Mouse (Mus musculus) A20 (cell line): ENCODE measurements at regions not wholly inside any gene's neighbourhood (a gene's known extent, or its start where the extent isn't known, plus 50 kb on each side); places are given as distances from the start of the nearest gene placed in this dataset.

ENCODE experiments used
- DNase-seq: peaks from one replicate; pipeline ENCODE4 v3.0.0-alpha.2; 2011; ENCODE audit warnings: low read depth, low spot score

GRCm38 (mm10) chr6:100517662-100518061 is 153.3 kb downstream of the Shq1 start:
- DNase-seq: no peak

DNA sequence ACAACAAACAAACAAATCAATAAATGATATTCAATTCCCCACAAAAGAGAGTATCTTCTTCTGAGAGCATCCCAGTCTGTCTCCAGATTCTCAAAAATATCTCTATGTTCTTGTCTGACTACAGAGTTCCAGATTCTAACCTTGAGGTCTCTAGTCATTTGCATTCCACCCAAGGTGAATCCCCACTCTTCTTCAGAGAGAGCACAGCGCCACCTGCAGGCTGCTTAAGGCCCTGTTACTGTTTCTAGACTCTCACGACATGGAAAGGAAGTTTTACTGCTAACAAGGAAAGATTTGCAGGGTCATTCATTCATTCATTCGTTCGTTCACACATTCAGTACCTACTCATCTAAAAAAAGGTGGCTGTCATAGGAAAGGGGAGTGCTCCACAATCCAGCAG is 158.3 kb downstream of the Shq1 start:
- DNase-seq: peak; percentile 72

DNA sequence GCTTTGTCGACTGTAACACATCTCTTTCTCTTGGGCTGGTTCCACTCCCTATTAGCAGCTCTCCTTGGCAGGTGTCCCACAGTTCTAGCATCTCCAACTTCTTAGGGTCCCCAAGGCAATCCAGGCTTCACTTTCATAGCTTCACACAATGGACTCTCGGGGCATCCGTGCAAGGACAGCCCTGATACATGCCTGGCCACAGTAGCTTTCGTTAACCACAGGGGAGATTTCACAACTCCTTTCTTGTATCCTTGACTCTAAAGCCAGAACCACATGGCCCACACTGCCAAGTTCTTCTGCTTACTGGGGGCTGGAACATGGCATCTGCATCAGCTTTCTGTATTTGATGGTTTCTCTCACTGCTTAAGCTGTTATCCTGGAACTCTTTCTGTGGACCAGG is 160.3 kb downstream of the Shq1 start:
- no peak for DNase-seq

- no peak for DNase-seq
These were observed 165.3 kb downstream of the Shq1 start for GRCm38 (mm10) chr6:100505506-100506247.

GRCm38 (mm10) chr6:100502961-100503782 is 167.8 kb downstream of the Shq1 start:
- no peak for DNase-seq

GRCm38 (mm10) chr6:100502139-100502538 is 168.8 kb downstream of the Shq1 start:
- DNase-seq: no peak

GRCm38 (mm10) chr6:100500741-100501140 is 170.2 kb downstream of the Shq1 start:
- DNase-seq: no peak

- no peak for DNase-seq
These were observed 170.9 kb downstream of the Shq1 start for GRCm38 (mm10) chr6:100500060-100500459.

DNA sequence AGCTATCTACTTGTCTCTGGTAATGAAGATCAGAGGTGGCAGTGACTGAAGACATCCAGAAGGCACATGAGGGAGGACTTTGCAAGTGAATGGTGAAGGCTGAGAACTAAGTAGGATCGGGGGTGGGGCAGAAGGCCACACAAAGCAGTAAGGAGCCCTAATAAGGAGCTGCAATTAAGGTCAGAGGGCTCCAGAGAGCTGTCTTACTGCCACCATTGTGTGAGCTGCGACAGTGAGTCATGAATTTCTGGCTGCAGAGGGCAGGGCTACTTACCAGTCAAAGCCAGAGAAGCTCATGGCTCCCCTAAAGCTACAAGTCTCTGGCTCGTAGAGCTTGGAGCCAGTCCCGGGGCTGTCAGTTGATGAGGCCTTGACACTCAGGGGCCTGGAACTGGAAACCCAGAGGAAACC is 172.1 kb downstream of the Shq1 start:
- DNase-seq: no peak

GRCm38 (mm10) chr6:100498126-100498525 is 172.8 kb downstream of the Shq1 start:
- no peak for DNase-seq

- no peak for DNase-seq
These were observed 174.8 kb downstream of the Shq1 start for GRCm38 (mm10) chr6:100496135-100496534.

DNA sequence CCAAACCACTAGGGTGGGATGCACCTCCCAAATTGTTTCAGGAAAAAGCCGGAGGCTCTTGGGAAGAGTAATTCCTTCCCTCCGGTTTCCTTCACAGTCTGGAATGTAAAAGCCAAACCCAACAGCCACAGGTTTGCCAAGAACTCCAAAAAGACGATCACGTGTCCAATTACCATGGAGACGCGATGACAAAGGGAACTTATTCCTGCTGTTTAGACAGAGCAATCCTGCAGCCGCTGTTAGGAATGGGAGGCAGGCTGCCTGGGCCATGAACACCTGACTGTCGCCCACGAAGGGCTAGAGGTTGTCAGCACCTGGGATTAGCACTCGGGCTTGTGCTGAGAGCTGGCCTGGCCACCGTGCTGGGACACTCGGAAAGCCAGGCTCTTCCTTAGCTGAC is 175.8 kb downstream of the Shq1 start:
- no peak for DNase-seq

GRCm38 (mm10) chr6:100493558-100493957 is 177.4 kb downstream of the Shq1 start:
- DNase-seq: no peak

- DNase-seq: no peak
These were observed 179.1 kb downstream of the Shq1 start for GRCm38 (mm10) chr6:100491811-100492210.

- no peak for DNase-seq
These were observed 179.8 kb downstream of the Shq1 start for GRCm38 (mm10) chr6:100490920-100491712.

- no peak for DNase-seq
These were observed 187.1 kb downstream of the Shq1 start for GRCm38 (mm10) chr6:100483836-100484235.

DNA sequence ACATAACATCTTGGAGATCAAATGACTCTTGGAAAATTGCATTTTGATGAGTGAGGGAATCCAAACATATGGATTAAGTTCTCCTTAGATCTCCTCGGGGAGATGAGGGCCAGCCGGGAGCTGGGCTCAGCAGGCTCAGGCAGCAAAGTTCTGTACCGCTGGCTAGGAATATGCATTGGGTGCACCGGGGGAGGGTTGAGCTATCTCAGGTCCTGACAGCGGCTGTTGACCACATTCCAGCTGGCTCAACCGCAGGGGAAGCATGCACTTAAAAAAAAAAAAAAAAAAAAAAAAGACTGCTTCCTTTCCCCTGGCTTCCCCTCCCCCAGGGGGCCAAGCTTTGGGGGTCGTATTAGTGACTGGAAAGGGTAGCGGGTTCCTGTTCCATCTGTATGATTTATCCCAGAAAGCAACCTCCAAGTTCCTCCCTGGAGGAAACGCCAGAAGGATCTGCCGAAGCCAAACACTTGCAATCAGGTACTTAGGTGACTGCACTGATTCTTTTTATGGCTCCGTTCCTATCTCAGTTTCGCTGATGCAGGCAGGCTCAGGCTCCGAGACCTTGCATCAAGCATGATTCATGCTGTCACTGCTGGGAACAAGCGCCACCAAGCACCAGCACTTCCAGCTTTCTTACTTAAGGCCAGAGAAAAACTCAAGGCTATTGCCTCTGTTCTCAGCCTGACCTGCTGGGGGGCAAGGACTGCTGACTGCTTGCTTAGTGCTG is 187.7 kb downstream of the Shq1 start:
- DNase-seq: no peak

GRCm38 (mm10) chr6:100482572-100482971 is 188.4 kb downstream of the Shq1 start:
- no peak for DNase-seq

GRCm38 (mm10) chr6:100480525-100480924 is 190.4 kb downstream of the Shq1 start:
- peak; percentile 62 for DNase-seq

- DNase-seq: peak; percentile 24
These were observed 191.1 kb downstream of the Shq1 start for GRCm38 (mm10) chr6:100479881-100480280.

DNA sequence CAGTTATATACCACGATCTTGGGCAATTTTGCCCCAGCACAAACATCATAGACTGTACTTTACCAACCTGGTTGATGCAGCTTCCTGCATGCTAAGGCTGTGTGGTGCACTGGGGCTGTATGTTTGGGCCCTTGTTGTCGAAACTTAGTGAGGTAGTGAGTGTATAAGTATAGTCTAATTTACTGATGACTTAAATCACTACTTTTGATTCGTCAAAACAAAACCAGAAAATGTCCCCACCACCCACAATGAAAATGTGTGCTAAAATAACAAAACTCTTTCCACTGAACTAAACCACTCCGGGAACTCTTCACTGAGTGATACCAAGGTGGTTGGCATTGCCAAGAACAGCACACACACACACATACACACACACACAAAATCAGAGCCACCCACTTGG is 191.5 kb downstream of the Shq1 start:
- no peak for DNase-seq
